Mouse (Mus musculus): ENCODE measurements around the gene Sugct.
"Not testable (repeated sequence)": the region's sequence is repeated elsewhere in the genome, so short reads cannot be mapped to it uniquely, and the experiment has no call there.

Sugct gene

GRCm38 (mm10) chr13:17604670-17605069 is 90.7 kb downstream of the Sugct start:
- no peak for DNase-seq (ENCODE audit: low spot score in 2 of 2)

- no peak for DNase-seq (ENCODE audit: low spot score in 2 of 2)
Observed at GRCm38 (mm10) chr13:17603756-17604155, 91.6 kb downstream of the Sugct start.

- DNase-seq (ENCODE audit: low spot score in 2 of 2), result no peak
Observed at GRCm38 (mm10) chr13:17585267-17585913, 110.0 kb downstream of the Sugct start.

- DNase-seq (ENCODE audit: low spot score in 2 of 2), result no peak
Observed at GRCm38 (mm10) chr13:17584804-17585203, 110.5 kb downstream of the Sugct start.

- no peak for DNase-seq (ENCODE audit: low spot score in 2 of 2)
Observed at GRCm38 (mm10) chr13:17581684-17582083, 113.7 kb downstream of the Sugct start.

- no peak for DNase-seq (ENCODE audit: low spot score in 2 of 2)
Observed at GRCm38 (mm10) chr13:17559357-17559756, 136.0 kb downstream of the Sugct start.

GRCm38 (mm10) chr13:17536341-17536740 is 159.0 kb downstream of the Sugct start:
- no peak for DNase-seq (ENCODE audit: low spot score in 2 of 2)

- no peak for DNase-seq (ENCODE audit: low spot score in 2 of 2)
Observed at GRCm38 (mm10) chr13:17534871-17535270, 160.5 kb downstream of the Sugct start.

- no peak for DNase-seq (ENCODE audit: low spot score in 2 of 2)
Observed at GRCm38 (mm10) chr13:17534469-17534868, 160.9 kb downstream of the Sugct start.

GRCm38 (mm10) chr13:17511184-17511778 is 184.1 kb downstream of the Sugct start:
- DNase-seq (ENCODE audit: low spot score in 2 of 2), result no peak

GRCm38 (mm10) chr13:17494936-17495335 is 200.4 kb downstream of the Sugct start:
- DNase-seq (ENCODE audit: low spot score in 2 of 2), result no peak

- no peak for DNase-seq (ENCODE audit: low spot score in 2 of 2)
Observed at GRCm38 (mm10) chr13:17494056-17494574, 201.2 kb downstream of the Sugct start.

GRCm38 (mm10) chr13:17457981-17458380 is 237.4 kb downstream of the Sugct start:
- DNase-seq (ENCODE audit: low spot score in 2 of 2), result not testable (repeated sequence)

- DNase-seq (ENCODE audit: low spot score in 2 of 2), result no peak
Observed at GRCm38 (mm10) chr13:17432139-17432916, 263.0 kb downstream of the Sugct start.

GRCm38 (mm10) chr13:17421875-17422274 is 273.5 kb downstream of the Sugct start:
- DNase-seq (ENCODE audit: low spot score in 2 of 2), result no peak

- DNase-seq (ENCODE audit: low spot score in 2 of 2), result no peak
Observed at GRCm38 (mm10) chr13:17420557-17420956, 274.8 kb downstream of the Sugct start.

GRCm38 (mm10) chr13:17342836-17343235 is 352.5 kb downstream of the Sugct start:
- no peak for DNase-seq (ENCODE audit: low spot score in 2 of 2)

GRCm38 (mm10) chr13:17335885-17336540 is 359.3 kb downstream of the Sugct start:
- no peak for DNase-seq (ENCODE audit: low spot score in 2 of 2)

GRCm38 (mm10) chr13:17326863-17327262 is 368.5 kb downstream of the Sugct start:
- DNase-seq (ENCODE audit: low spot score in 2 of 2), result no peak

- DNase-seq (ENCODE audit: low spot score in 2 of 2), result no peak
Observed at GRCm38 (mm10) chr13:17301590-17301989, 393.8 kb downstream of the Sugct start.

GRCm38 (mm10) chr13:17297462-17298005 is 397.8 kb downstream of the Sugct start:
- DNase-seq (ENCODE audit: low spot score in 2 of 2), result no peak

- DNase-seq (ENCODE audit: low spot score in 2 of 2), result no peak
Observed at GRCm38 (mm10) chr13:17296912-17297311, 398.4 kb downstream of the Sugct start.
